Mouse (Mus musculus) heart, embryonic 11.5 days (tissue): ENCODE results near the gene 9030025P20Rik. TPM values are rescaled to one million over a fixed set of nuclear protein-coding genes. Genes with fewer than 3 reads are reported as not detected.
"Not testable (repeated sequence)": the region's sequence is repeated elsewhere in the genome, so short reads cannot be mapped to it uniquely, and the experiment has no call there.

Experiments
- ATAC-seq: fragments of 200-750 bp; cut with Nextera tagmentation; replicated peaks from 2 replicates; pipeline ENCODE4 v1.8.0; 2017; ENCODE audit warnings: moderate library complexity; ENCODE audit not compliant: insufficient number of reproducible peaks, low FRiP score, low TSS enrichment
- H3K27ac ChIP-seq: fragments of 300-500 bp; sonication (generic); 2 replicates; pipeline ENCODE4 v1.5.1; 2014; ENCODE audit warnings: mild to moderate bottlenecking, low read depth, low read length
- H3K27me3 ChIP-seq: fragments of 300-500 bp; sonication (generic); 2 replicates; pipeline ENCODE4 v1.6.1; 2014; ENCODE audit warnings: mild to moderate bottlenecking, low read length, mixed read lengths; ENCODE audit not compliant: control insufficient read depth, insufficient read depth
- H3K36me3 ChIP-seq: fragments of 300-500 bp; sonication (generic); 2 replicates; pipeline ENCODE4 v1.6.1; 2014; ENCODE audit warnings: mild to moderate bottlenecking, low read length, moderate library complexity, mixed read lengths; ENCODE audit not compliant: control insufficient read depth, insufficient read depth
- H3K4me1 ChIP-seq: fragments of 300-500 bp; sonication (generic); 2 replicates; pipeline ENCODE4 v1.6.1; 2014; ENCODE audit warnings: low read length; ENCODE audit not compliant: control insufficient read depth, insufficient read depth
- H3K4me2 ChIP-seq: fragments of 300-500 bp; sonication (generic); 2 replicates; pipeline ENCODE4 v1.6.1; 2014; ENCODE audit warnings: mild to moderate bottlenecking, moderate library complexity
- H3K4me3 ChIP-seq: fragments of 300-500 bp; sonication (generic); 2 replicates; pipeline ENCODE4 v1.5.1; 2014; ENCODE audit warnings: low read depth, low read length
- H3K9ac ChIP-seq: fragments of 300-500 bp; sonication (generic); 2 replicates; pipeline ENCODE4 v1.6.1; 2014; ENCODE audit warnings: mild to moderate bottlenecking, low read depth, low read length, moderate library complexity
- H3K9me3 ChIP-seq: fragments of 300-500 bp; sonication (generic); replicated peaks from 2 replicates; pipeline ENCODE4 v1.6.1; 2016; ENCODE audit warnings: low read length; ENCODE audit not compliant: control insufficient read depth
- WGBS: fragments of 180-500 bp; shearing (Covaris S2); extraction: QIAGEN DNeasy Blood & Tissue Kit; methylation state at CpG from one replicate; pipeline ENCODE4 v1.1.7; 2014; ENCODE audit not compliant: insufficient replicate concordance; 5-methylcytosine and 5-hydroxymethylcytosine counted together
- polyA plus RNA-seq: library from polyadenylated mRNA; unstranded; fragments of >200 nt; fragmentation: Nextera tagmentation; extraction: Ambion mirVana; gene quantifications from 2 replicates; pipeline ENCODE4 v1.2.1, GENCODE M21; 2014

The 9030025P20Rik gene
- 6.6 and 7.2 TPM in 2 replicates for polyA plus RNA-seq

GRCm38 (mm10) chr17:14978362-14979038 is at the start of gene 9030025P20Rik, which contains the start of gene Gm3417:
Gene 9030025P20Rik (plus strand): TSS chr17:14978468.
Gene Gm3417 (minus strand): TSS chr17:14978790.
- peak; percentile 97 for ATAC-seq
- not testable (repeated sequence) for H3K4me1 ChIP-seq, H3K9ac ChIP-seq, H3K27me3 ChIP-seq, H3K4me3 ChIP-seq, H3K36me3 ChIP-seq, H3K9me3 ChIP-seq, H3K27ac ChIP-seq, H3K4me2 ChIP-seq
- no CpG with 5 or more reads among the region's 60 CpGs for WGBS

GRCm38 (mm10) chr17:14928631-14929030 is 49.6 kb upstream of the 9030025P20Rik start:
- no peak overlapping the region for H3K4me3 ChIP-seq
- H3K27ac ChIP-seq, result no peak overlapping the region
- no peaks in the 10 kb centered on the region for H3K36me3 ChIP-seq
- no peaks in the 10 kb centered on the region for H3K27me3 ChIP-seq
- WGBS, result 70% methylated on average over 5 of the region's 5 CpGs
- no peaks in the 10 kb centered on the region for H3K9me3 ChIP-seq
- H3K9ac ChIP-seq, result no peak overlapping the region
- no peak for ATAC-seq
- H3K4me1 ChIP-seq, result no peaks in the 10 kb centered on the region
- no peak overlapping the region for H3K4me2 ChIP-seq

- H3K4me3 ChIP-seq, result no peak overlapping the region
- ATAC-seq, result no peak
- H3K27ac ChIP-seq, result no peak overlapping the region
- H3K4me2 ChIP-seq, result no peak overlapping the region
- H3K9me3 ChIP-seq, result no peaks in the 10 kb centered on the region
- no peaks in the 10 kb centered on the region for H3K36me3 ChIP-seq
- no peaks in the 10 kb centered on the region for H3K4me1 ChIP-seq
- H3K9ac ChIP-seq, result no peak overlapping the region
- WGBS, result 68% methylated on average over 7 of the region's 7 CpGs
- H3K27me3 ChIP-seq, result no peaks in the 10 kb centered on the region
These were observed 47.6 kb upstream of the 9030025P20Rik start for GRCm38 (mm10) chr17:14930697-14931096.

- no peaks in the 10 kb centered on the region for H3K27me3 ChIP-seq
- H3K9ac ChIP-seq, result no peak overlapping the region
- H3K9me3 ChIP-seq, result no peaks in the 10 kb centered on the region
- H3K4me1 ChIP-seq, result no peaks in the 10 kb centered on the region
- no peaks in the 10 kb centered on the region for H3K36me3 ChIP-seq
- no peak for ATAC-seq
- 80% methylated on average over 5 of the region's 5 CpGs for WGBS
- H3K4me2 ChIP-seq, result no peak overlapping the region
- H3K27ac ChIP-seq, result no peak overlapping the region
- H3K4me3 ChIP-seq, result no peak overlapping the region
These were observed 46.8 kb upstream of the 9030025P20Rik start for GRCm38 (mm10) chr17:14931469-14931868.

GRCm38 (mm10) chr17:14935280-14935679 is 43.0 kb upstream of the 9030025P20Rik start:
- ATAC-seq, H3K36me3 ChIP-seq: not testable (repeated sequence)
- 85% methylated on average over 13 of the region's 14 CpGs for WGBS

GRCm38 (mm10) chr17:14935841-14936605 is 42.2 kb upstream of the 9030025P20Rik start:
- H3K27ac ChIP-seq, result no peak overlapping the region
- no peak overlapping the region for H3K4me3 ChIP-seq
- no peaks in the 10 kb centered on the region for H3K9me3 ChIP-seq
- H3K36me3 ChIP-seq, result no peaks in the 10 kb centered on the region
- H3K9ac ChIP-seq, result no peak overlapping the region
- 61% methylated on average over 5 of the region's 5 CpGs for WGBS
- H3K4me1 ChIP-seq, result no peaks in the 10 kb centered on the region
- no peaks in the 10 kb centered on the region for H3K27me3 ChIP-seq
- no peak overlapping the region for H3K4me2 ChIP-seq
- ATAC-seq, result no peak

More at GRCm38 (mm10) chr17:14935280-14935679, 43.0 kb upstream of the 9030025P20Rik start:
- H3K4me2 ChIP-seq, H3K9me3 ChIP-seq, H3K4me1 ChIP-seq, H3K27ac ChIP-seq, H3K4me3 ChIP-seq, H3K27me3 ChIP-seq, H3K9ac ChIP-seq: not testable (repeated sequence)

- not testable (repeated sequence) for H3K9me3 ChIP-seq, H3K27me3 ChIP-seq, H3K9ac ChIP-seq, H3K36me3 ChIP-seq, ATAC-seq, H3K27ac ChIP-seq
- peak overlapping the region; percentile 94 for H3K4me2 ChIP-seq
- H3K4me3 ChIP-seq, result peak overlapping the region; percentile 93; the same call in 1 of the 2 replicates
- peaks cover 14% of the 10 kb centered on the region for H3K4me1 ChIP-seq
- 71% methylated on average over 6 of the region's 6 CpGs for WGBS
These were observed 36.1 kb upstream of the 9030025P20Rik start for GRCm38 (mm10) chr17:14942181-14942580.

- ATAC-seq, result peak; percentile 98
- under 1% methylated on average over 54 of the region's 54 CpGs for WGBS
- H3K4me3 ChIP-seq, result peak within 1 kb of the TSS; percentile 93
- peak within 1 kb of the TSS; percentile 94 for H3K4me2 ChIP-seq
- H3K9ac ChIP-seq, result peak within 1 kb of the TSS; percentile 91
- peaks cover 14% of the 10 kb centered on the region for H3K4me1 ChIP-seq
- H3K36me3 ChIP-seq, result peaks cover 8% of the 10 kb centered on the region; the same call in 1 of the 2 replicates
- peak within 1 kb of the TSS; percentile 64 for H3K27ac ChIP-seq
- H3K27me3 ChIP-seq, result no peaks in the 10 kb centered on the region
- no peaks in the 10 kb centered on the region for H3K9me3 ChIP-seq
These were observed 35.1 kb upstream of the 9030025P20Rik start, which contains the start of the genes Wdr27 and 1600012H06Rik for GRCm38 (mm10) chr17:14943009-14943728. Gene Wdr27 (minus strand): TSS chr17:14943158. Gene 1600012H06Rik (plus strand): TSS chr17:14943184.
